Mouse (Mus musculus) forebrain, embryonic 11.5 days (tissue): Measurements from ENCODE around the gene Uchl1. TPM values are rescaled to one million over a fixed set of nuclear protein-coding genes. Genes with fewer than 3 reads are reported as not detected.

ENCODE experiments used
- ATAC-seq: fragments of 200-750 bp; cut with Nextera tagmentation; replicated peaks from 2 replicates; pipeline ENCODE4 v1.8.0; 2017; ENCODE audit warnings: moderate TSS enrichment; ENCODE audit not compliant: low FRiP score
- DNase-seq: peaks from one replicate; pipeline ENCODE4 v3.0.0-alpha.2; 2017; ENCODE audit warnings: low spot score
- H3K27ac ChIP-seq: fragments of 300-500 bp; sonication (generic); 2 replicates; pipeline ENCODE4 v1.5.1; 2014; ENCODE audit warnings: low read depth, low read length
- H3K27me3 ChIP-seq: fragments of 300-500 bp; sonication (generic); 2 replicates; pipeline ENCODE4 v1.6.1; 2014; ENCODE audit warnings: mild to moderate bottlenecking, low read length, mixed read lengths; ENCODE audit not compliant: control insufficient read depth, insufficient read depth
- H3K36me3 ChIP-seq: fragments of 300-500 bp; sonication (generic); 2 replicates; pipeline ENCODE4 v1.6.1; 2014; ENCODE audit warnings: mild to moderate bottlenecking, low read length, moderate library complexity, mixed read lengths; ENCODE audit not compliant: control insufficient read depth, insufficient read depth
- H3K4me1 ChIP-seq: fragments of 300-500 bp; sonication (generic); replicated peaks from 2 replicates; pipeline ENCODE4 v1.6.1; 2014; ENCODE audit warnings: low read length, mixed read lengths; ENCODE audit not compliant: control insufficient read depth, insufficient read depth
- H3K4me2 ChIP-seq: fragments of 300-500 bp; sonication (generic); 2 replicates; pipeline ENCODE4 v1.6.1; 2014; ENCODE audit warnings: low read depth, mild to moderate bottlenecking, low read length, moderate library complexity, mixed read lengths; ENCODE audit not compliant: severe bottlenecking
- H3K4me3 ChIP-seq: fragments of 300-500 bp; sonication (generic); 2 replicates; pipeline ENCODE4 v1.5.1; 2014; ENCODE audit warnings: low read depth, low read length
- H3K9ac ChIP-seq: fragments of 300-500 bp; sonication (generic); 2 replicates; pipeline ENCODE4 v1.6.1; 2014; ENCODE audit warnings: low read length
- H3K9me3 ChIP-seq: fragments of 300-500 bp; sonication (generic); 2 replicates; pipeline ENCODE4 v1.6.1; 2016; ENCODE audit warnings: low read length, mixed read lengths; ENCODE audit not compliant: control insufficient read depth
- WGBS: fragments of 180-500 bp; shearing (Covaris S2); extraction: QIAGEN DNeasy Blood & Tissue Kit; methylation state at CpG from one replicate; pipeline ENCODE4 v1.1.7; 2014; 5-methylcytosine and 5-hydroxymethylcytosine counted together
- polyA plus RNA-seq: library from polyadenylated mRNA; unstranded; fragments of >200 nt; fragmentation: Nextera tagmentation; extraction: Ambion mirVana; gene quantifications from 2 replicates; pipeline ENCODE4 v1.2.1, GENCODE M21; 2014

Gene Uchl1
- polyA plus RNA-seq = 366 and 368 TPM in 2 replicates

- Histone ChIP-seq H3K4me3 (peak within 1 kb of the TSS; percentile 73), H3K27me3 (no peaks in the 10 kb centered on the region), H3K9ac (peak within 1 kb of the TSS; percentile 74), H3K27ac (0 out of 2 replicates have a peak within 1 kb of the TSS, but pooled peaks have one; percentile 46), H3K4me2 (peak within 1 kb of the TSS; percentile 96), H3K36me3 (peaks cover 3% of the 10 kb centered on the region; the same call in 1 of the 2 replicates), H3K9me3 (no peaks in the 10 kb centered on the region), H3K4me1 (peaks cover 8% of the 10 kb centered on the region; the same call in 1 of the 2 replicates)
- DNase-seq (peak; percentile 97), ATAC-seq (peak; percentile 94)
- under 1% methylated on average over 20 of the region's 20 CpGs for WGBS
These were observed at the start of gene Uchl1 for GRCm38 (mm10) chr5:66675983-66676382. Uchl1 (plus strand) TSS chr5:66676091.

- H3K27ac ChIP-seq = no peak overlapping the region
- ATAC-seq (no peak), DNase-seq (no peak)
- no peak overlapping the region for H3K9ac ChIP-seq
- 47% methylated on average over 7 of the region's 7 CpGs for whole genome bisulfite sequencing
- no peak overlapping the region for H3K4me3 ChIP-seq
- no peaks in the 10 kb centered on the region for H3K4me1 ChIP-seq
- H3K27me3 ChIP-seq = no peaks in the 10 kb centered on the region
- H3K4me2 ChIP-seq = no peak overlapping the region
- no peaks in the 10 kb centered on the region for H3K36me3 ChIP-seq
- H3K9me3 ChIP-seq = no peaks in the 10 kb centered on the region
These were observed 48.1 kb upstream of the Uchl1 start for GRCm38 (mm10) chr5:66627805-66628204.

- Histone ChIP-seq H3K9ac (no peak overlapping the region), H3K27ac (no peak overlapping the region), H3K4me1 (no peaks in the 10 kb centered on the region), H3K36me3 (no peaks in the 10 kb centered on the region), H3K4me2 (no peak overlapping the region), H3K27me3 (no peaks in the 10 kb centered on the region), H3K4me3 (no peak overlapping the region), H3K9me3 (no peaks in the 10 kb centered on the region)
- WGBS = 70% methylated on average over 10 of the region's 10 CpGs
- ATAC-seq (no peak), DNase-seq (no peak)
These were observed 40.3 kb upstream of the Uchl1 start for GRCm38 (mm10) chr5:66635459-66636079.

DNA sequence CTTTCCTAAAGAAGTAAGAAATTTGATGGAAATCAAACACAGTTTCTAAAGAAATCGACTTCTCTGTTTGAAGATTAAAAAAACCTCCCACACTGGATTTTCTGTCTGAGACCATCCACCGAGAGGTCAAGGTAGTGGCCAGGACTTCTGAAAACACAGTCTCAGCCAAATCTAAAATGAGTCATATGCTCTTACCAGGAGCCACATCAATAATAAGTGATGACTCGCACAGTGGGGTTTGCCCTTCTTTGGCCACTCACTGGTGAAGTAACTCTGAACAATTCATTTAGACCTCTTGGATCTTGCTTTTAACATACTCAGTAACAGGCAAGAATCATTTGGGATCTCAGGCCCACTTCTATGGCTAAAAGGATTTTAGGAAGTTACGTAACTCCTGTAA lies 33.7 kb upstream of the Uchl1 start:
- H3K4me2 ChIP-seq = no peak overlapping the region
- H3K9me3 ChIP-seq = no peaks in the 10 kb centered on the region; the same call in 1 of the 2 replicates
- H3K4me1 ChIP-seq = no peaks in the 10 kb centered on the region
- no peaks in the 10 kb centered on the region for H3K36me3 ChIP-seq
- ATAC-seq = no peak
- no peak for DNase-seq
- H3K9ac ChIP-seq = no peak overlapping the region
- no peaks in the 10 kb centered on the region for H3K27me3 ChIP-seq
- H3K4me3 ChIP-seq = no peak overlapping the region
- no peak overlapping the region for H3K27ac ChIP-seq
- 94% methylated on average over 4 of the region's 4 CpGs for WGBS

GRCm38 (mm10) chr5:66643260-66643659 lies 32.6 kb upstream of the Uchl1 start:
- no peak overlapping the region for H3K27ac ChIP-seq
- no peaks in the 10 kb centered on the region for H3K27me3 ChIP-seq
- no peak overlapping the region for H3K4me3 ChIP-seq
- no peak for DNase-seq
- no peak overlapping the region for H3K4me2 ChIP-seq
- H3K9me3 ChIP-seq = no peaks in the 10 kb centered on the region; the same call in 1 of the 2 replicates
- WGBS = 91% methylated on average over 5 of the region's 5 CpGs
- H3K9ac ChIP-seq = no peak overlapping the region
- no peak for ATAC-seq
- no peaks in the 10 kb centered on the region for H3K4me1 ChIP-seq
- H3K36me3 ChIP-seq = no peaks in the 10 kb centered on the region

DNA sequence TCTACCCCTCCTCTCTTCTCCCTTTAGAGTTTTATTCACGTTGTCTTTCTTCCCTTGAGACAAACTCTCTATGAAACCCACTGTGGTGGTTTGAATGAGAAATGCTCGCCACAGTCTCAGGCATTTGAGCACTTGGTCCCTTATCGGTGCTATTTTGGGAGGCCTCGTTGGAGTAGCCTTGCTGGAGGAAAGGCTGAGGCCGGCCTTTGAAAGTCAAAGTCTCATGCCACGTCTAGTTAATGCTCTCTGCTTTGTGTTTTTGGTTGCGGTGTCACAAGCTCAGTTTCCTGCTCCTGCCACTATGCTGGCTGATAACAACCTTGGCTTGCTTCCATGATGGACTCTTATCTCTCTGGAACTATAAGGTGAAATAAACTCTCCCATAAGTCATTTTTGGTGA lies 28.4 kb upstream of the Uchl1 start:
- H3K36me3 ChIP-seq = no peaks in the 10 kb centered on the region
- WGBS = 77% methylated on average over 7 of the region's 7 CpGs
- DNase-seq (no peak), ATAC-seq (no peak)
- H3K4me1 ChIP-seq = no peaks in the 10 kb centered on the region
- no peak overlapping the region for H3K4me2 ChIP-seq
- H3K27ac ChIP-seq = no peak overlapping the region
- H3K4me3 ChIP-seq = no peak overlapping the region
- no peaks in the 10 kb centered on the region for H3K27me3 ChIP-seq
- no peaks in the 10 kb centered on the region for H3K9me3 ChIP-seq
- no peak overlapping the region for H3K9ac ChIP-seq

- H3K4me2 ChIP-seq = no peak overlapping the region
- no peak overlapping the region for H3K27ac ChIP-seq
- 76% methylated on average over 5 of the region's 5 CpGs for WGBS
- H3K27me3 ChIP-seq = no peaks in the 10 kb centered on the region
- no peak overlapping the region for H3K4me3 ChIP-seq
- no peaks in the 10 kb centered on the region for H3K36me3 ChIP-seq
- ATAC-seq (no peak), DNase-seq (no peak)
- no peaks in the 10 kb centered on the region for H3K9me3 ChIP-seq
- H3K9ac ChIP-seq = no peak overlapping the region
- no peaks in the 10 kb centered on the region for H3K4me1 ChIP-seq
These were observed 21.7 kb upstream of the Uchl1 start for GRCm38 (mm10) chr5:66654220-66654619.

GRCm38 (mm10) chr5:66675189-66675890 lies 551 bp upstream of the Uchl1 start:
- H3K27me3 ChIP-seq = no peaks in the 10 kb centered on the region
- WGBS = under 1% methylated on average over 18 of the region's 18 CpGs

More at GRCm38 (mm10) chr5:66675189-66675890, 551 bp upstream of the Uchl1 start:
- Histone ChIP-seq H3K4me3 (peak overlapping the region; percentile 73), H3K9me3 (no peaks in the 10 kb centered on the region), H3K4me2 (peak overlapping the region; percentile 96), H3K36me3 (no peaks in the 10 kb centered on the region; the same call in 1 of the 2 replicates), H3K4me1 (peaks cover 8% of the 10 kb centered on the region; the same call in 1 of the 2 replicates), H3K9ac (peak overlapping the region; percentile 48), H3K27ac (no peak overlapping the region)
- ATAC-seq = peak; percentile 47
- DNase-seq = peak; percentile 63
